Mouse (Mus musculus) bone marrow macrophage, adult 2 months (primary cell): ENCODE results near the gene Gsk3b.

Experiments
- CTCF ChIP-seq: IDR thresholded peaks from 2 replicates; pipeline ENCODE4 v1.5.1; 2012; ENCODE audit warnings: low read depth, mild to moderate bottlenecking, low read length, moderate library complexity
- POLR2A ChIP-seq: IDR thresholded peaks from 2 replicates; pipeline ENCODE4 v1.6.1; 2012; ENCODE audit warnings: mild to moderate bottlenecking, low read depth, low read length, borderline replicate concordance

DNA sequence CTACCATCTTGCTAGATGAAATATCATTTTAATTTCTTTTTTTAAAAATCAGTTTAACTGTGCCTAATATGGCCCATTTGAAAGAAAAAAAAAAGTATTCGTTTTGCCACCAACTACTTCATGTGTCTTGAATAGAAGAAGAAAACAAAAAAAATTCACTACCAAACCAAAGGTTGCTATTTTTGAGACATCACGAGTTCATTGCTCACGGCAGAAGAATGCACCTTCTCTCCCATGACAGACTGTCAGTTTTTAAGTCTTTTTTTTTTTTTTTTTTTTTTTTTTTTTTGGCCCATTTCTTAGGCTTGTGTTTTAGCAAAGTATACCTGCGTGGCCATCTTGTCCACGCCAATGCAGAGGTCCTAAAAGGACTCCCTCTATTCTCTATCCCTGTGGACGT, 155.3 kb downstream of the Gsk3b start:
- no peak for TF ChIP-seq POLR2A
- TF ChIP-seq CTCF, result no peak
